Mouse (Mus musculus): ENCODE data around the gene B3galt4. TPM values are rescaled to one million over a fixed set of nuclear protein-coding genes. Genes with fewer than 3 reads are reported as not detected.
A peak's percentile ranks its signal among the peaks of the same experiment; 100 is the strongest.

Gene B3galt4
- total and polyA plus RNA-seq, 3 experiments: 2.2 to 2.9 TPM; not detected in 1

DNA sequence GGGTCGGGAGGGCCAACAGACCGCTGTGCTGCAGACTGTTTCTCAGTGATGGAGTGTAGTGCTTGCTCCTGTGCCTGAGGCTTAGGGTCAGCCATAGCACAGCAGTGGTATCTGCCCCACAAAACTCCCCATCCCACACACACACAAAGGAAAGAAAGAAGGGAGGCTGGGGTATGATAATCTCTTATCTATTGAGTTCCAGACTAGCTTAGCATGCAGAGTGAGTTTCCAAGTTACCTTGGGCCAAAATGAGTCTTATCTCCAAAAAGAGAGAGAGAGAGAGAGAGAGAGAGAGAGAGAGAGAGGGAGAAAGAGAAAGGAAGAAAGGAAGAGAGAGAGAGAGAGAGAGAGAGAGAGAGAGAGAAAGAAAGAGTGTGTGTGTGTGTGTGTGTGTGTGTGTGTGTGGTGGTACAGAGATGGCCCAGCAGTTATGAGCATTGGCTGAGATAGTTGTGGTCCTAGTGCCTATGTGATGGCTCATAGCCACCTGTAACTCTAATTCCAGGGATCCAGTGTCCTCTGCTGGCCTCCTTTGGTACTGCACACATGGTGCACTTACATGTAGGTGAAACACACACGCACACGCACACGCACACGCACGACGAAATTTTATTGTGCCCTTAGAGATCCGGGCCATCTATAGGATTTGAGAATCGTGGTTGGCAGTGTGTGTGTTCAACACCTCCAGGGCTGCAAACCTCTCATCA is 26.6 kb downstream of the B3galt4 start (continued):
- TF ChIP-seq MEF2A (IDR thresholded peaks at IDR 0.05; ENCODE audit: extremely low read depth, insufficient replicate concordance, low read depth, low read length, poor library complexity, severe bottlenecking) (no peak), ZMIZ1 (IDR thresholded peaks at IDR 0.05; ENCODE audit: low read depth, low read length) (no peak), USF2 (IDR thresholded peaks at IDR 0.05; ENCODE audit: borderline replicate concordance in 1 of 2, insufficient read depth in 1 of 2, low read depth in 1 of 2, low read length in 2 of 2) (no peak), ZC3H11A (IDR thresholded peaks at IDR 0.05; ENCODE audit: low read depth, low read length) (peak; percentile 52; the same call in 1 of the 2 replicates), MYB (IDR thresholded peaks at IDR 0.05; ENCODE audit: low read depth, low read length) (no peak), CHD1 (IDR thresholded peaks at IDR 0.05; ENCODE audit: low read depth, low read length) (no peak), UBTF (IDR thresholded peaks at IDR 0.05; ENCODE audit: borderline replicate concordance, insufficient read depth, low read depth, low read length) (no peak), GATA1 (IDR thresholded peaks at IDR 0.05; ENCODE audit: low read depth, low read length) (peak; percentile 87), MAX (IDR thresholded peaks at IDR 0.05; ENCODE audit: low read length) (peak; percentile 45; the same call in 1 of the 2 replicates), ZKSCAN1 (IDR thresholded peaks at IDR 0.05; ENCODE audit: low read depth, low read length) (no peak), POLR2A (IDR thresholded peaks at IDR 0.05; ENCODE audit: control insufficient read depth in 1 of 2, insufficient read depth in 1 of 2, low read depth in 1 of 2, low read length in 2 of 2, poor library complexity in 1 of 2) (no peak), MYC (IDR thresholded peaks at IDR 0.05; ENCODE audit: low read depth, low read length) (peak; percentile 49; the same call in 1 of the 2 replicates)

GRCm38 (mm10) chr17:33921361-33921760 is 29.9 kb downstream of the B3galt4 start:
- Histone ChIP-seq H3K9me3 (replicated peaks; ENCODE audit: insufficient read depth, low read length) (no peaks in the 10 kb centered on the region), H3K4me3 (ENCODE audit: control insufficient read depth in 1 of 2, insufficient read depth in 1 of 2, low read depth in 2 of 2, low read length in 2 of 2) (no peak overlapping the region), H3K9ac (ENCODE audit: control insufficient read depth, low read depth, low read length, poor library complexity, severe bottlenecking) (no peak overlapping the region), H3K27me3 (ENCODE audit: control insufficient read depth in 1 of 2, insufficient read depth in 2 of 2, low read length in 2 of 2) (no peaks in the 10 kb centered on the region), H3K36me3 (ENCODE audit: control insufficient read depth in 1 of 2, insufficient read depth in 2 of 2, low read length in 2 of 2) (peaks cover 0 to 8% of the 10 kb centered on the region in 2 experiments; a peak in 2 of 4 replicates), H3K4me1 (ENCODE audit: control insufficient read depth in 1 of 2, insufficient read depth in 2 of 2, low read length in 2 of 2) (peaks cover 2 to 27% of the 10 kb centered on the region in 2 experiments), H3K79me2 (ENCODE audit: control insufficient read depth, insufficient read depth, low read length, poor library complexity) (peaks cover 7% of the 10 kb centered on the region), H3K27ac (ENCODE audit: control insufficient read depth, low read depth, low read length) (no peak overlapping the region)
- TF ChIP-seq TCF12 (IDR thresholded peaks at IDR 0.05; ENCODE audit: low read depth, low read length) (no peak), MXI1 (IDR thresholded peaks at IDR 0.05; ENCODE audit: low read depth, low read length) (no peak), ETS1 (IDR thresholded peaks at IDR 0.05; ENCODE audit: low read depth, low read length) (no peak), CTCF (IDR thresholded peaks at IDR 0.05 in 2 of 3, conservative IDR thresholded peaks at IDR 0.05 in 1 of 3; ENCODE audit: control insufficient read depth in 1 of 3, insufficient read depth in 1 of 3, low read depth in 2 of 3, low read length in 3 of 3, poor library complexity in 1 of 3, severe bottlenecking in 1 of 3) (no peak), UBTF (IDR thresholded peaks at IDR 0.05; ENCODE audit: borderline replicate concordance, insufficient read depth, low read depth, low read length) (no peak), USF1 (IDR thresholded peaks at IDR 0.05; ENCODE audit: low read depth, low read length) (no peak), JUND (IDR thresholded peaks at IDR 0.05; ENCODE audit: low read depth, low read length) (no peak), NRF1 (IDR thresholded peaks at IDR 0.05; ENCODE audit: insufficient read depth, low read depth, low read length, poor library complexity, severe bottlenecking) (no peak), KAT2A (conservative IDR thresholded peaks at IDR 0.05; ENCODE audit: low read depth, low read length) (no peak)
- no peak for DNase-seq (ENCODE audit: low read depth, low spot score)
